Mouse (Mus musculus): ENCODE measurements around the gene Zbtb44.

Gene Zbtb44

GRCm38 (mm10) chr9:31098118-31098517 lies 67.7 kb downstream of the Zbtb44 start:
- no peak for DNase-seq (ENCODE audit: low read depth in 1 of 2, low spot score in 2 of 2)

GRCm38 (mm10) chr9:31108464-31108863 lies 78.0 kb downstream of the Zbtb44 start:
- no peak for DNase-seq (ENCODE audit: low read depth in 1 of 2, low spot score in 2 of 2)

- DNase-seq (ENCODE audit: low read depth in 1 of 2, low spot score in 2 of 2): no peak
Measured at GRCm38 (mm10) chr9:31115586-31115985, 85.1 kb downstream of the Zbtb44 start.

GRCm38 (mm10) chr9:31117088-31117487 lies 86.6 kb downstream of the Zbtb44 start:
- DNase-seq (ENCODE audit: low read depth in 1 of 2, low spot score in 2 of 2): no peak

- no peak for DNase-seq (ENCODE audit: low read depth in 1 of 2, low spot score in 2 of 2)
Measured at GRCm38 (mm10) chr9:31117488-31117887, 87.0 kb downstream of the Zbtb44 start.

- DNase-seq (ENCODE audit: low read depth in 1 of 2, low spot score in 2 of 2): no peak
Measured at GRCm38 (mm10) chr9:31118520-31119298, 88.3 kb downstream of the Zbtb44 start.

GRCm38 (mm10) chr9:31119405-31119804 lies 89.0 kb downstream of the Zbtb44 start:
- no peak for DNase-seq (ENCODE audit: low read depth in 1 of 2, low spot score in 2 of 2)

GRCm38 (mm10) chr9:31119882-31120532 lies 89.6 kb downstream of the Zbtb44 start:
- no peak for DNase-seq (ENCODE audit: low read depth in 1 of 2, low spot score in 2 of 2)

- DNase-seq (ENCODE audit: low read depth in 1 of 2, low spot score in 2 of 2): no peak
Measured at GRCm38 (mm10) chr9:31120533-31120915, 90.1 kb downstream of the Zbtb44 start.

- no peak for DNase-seq (ENCODE audit: low read depth in 1 of 2, low spot score in 2 of 2)
Measured at GRCm38 (mm10) chr9:31122464-31123030, 92.1 kb downstream of the Zbtb44 start.

All from monocyte, adult 2 months (primary cell).